Mouse (Mus musculus) spleen, adult 12 weeks (tissue): Measurements from ENCODE around the gene Bglap.
"Not testable (repeated sequence)": the region's sequence is repeated elsewhere in the genome, so short reads cannot be mapped to it uniquely, and the experiment has no call there.

Source experiments
- DNase-seq: peaks from one replicate; pipeline ENCODE4 v3.0.0; 2022; ENCODE audit warnings: low spot score

Gene Bglap

DNA sequence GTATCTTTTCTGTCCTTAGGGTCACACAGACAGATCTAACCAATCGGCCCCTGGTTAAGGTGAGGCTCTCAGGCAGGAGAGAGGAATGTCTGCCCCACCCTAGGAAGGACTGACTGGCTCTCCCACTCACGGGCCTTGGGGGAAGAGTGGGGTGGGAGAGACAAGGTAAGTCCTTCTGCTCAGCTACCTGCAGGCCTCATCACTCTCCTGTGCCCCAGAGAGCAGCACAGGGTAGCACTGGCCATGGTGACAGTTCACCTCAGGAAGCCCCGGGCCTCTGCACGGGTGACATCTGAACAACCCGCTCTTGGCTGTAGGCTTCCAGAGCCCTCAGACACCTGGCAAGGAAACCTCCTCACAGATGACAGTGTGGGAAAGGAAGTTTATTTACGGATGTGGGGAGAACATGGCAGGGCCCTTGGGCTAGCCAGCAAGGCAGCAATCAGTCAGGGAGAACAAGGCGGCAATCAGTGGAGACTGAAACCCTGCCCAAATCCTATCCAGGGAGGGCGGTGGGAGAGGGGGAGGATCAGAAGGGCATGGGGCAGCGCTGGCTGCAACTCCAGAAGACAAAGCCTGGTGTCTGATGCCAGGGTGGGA lies 9.6 kb upstream of the Bglap start:
- DNase-seq, result no peak

DNA sequence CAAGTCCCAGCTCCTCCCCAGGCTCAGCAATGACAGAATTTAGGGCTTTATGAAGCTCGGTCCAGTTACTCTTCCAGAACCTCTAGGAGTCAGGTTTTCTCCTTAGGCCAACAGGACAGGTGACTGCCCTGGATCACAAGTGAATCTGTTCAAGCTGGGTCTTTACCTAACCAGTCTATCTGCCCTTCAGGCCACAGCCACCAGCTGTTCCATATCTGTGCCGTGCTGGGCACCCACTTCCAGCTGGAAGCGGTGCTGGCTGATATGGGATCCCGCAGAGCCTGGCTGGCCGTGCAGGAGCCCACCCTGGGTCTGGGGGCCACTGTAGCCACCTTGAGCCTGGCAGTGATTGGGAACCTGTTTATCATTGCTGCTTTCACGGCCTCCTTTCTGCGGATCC lies 1.9 kb downstream of the Bglap start:
- DNase-seq, result not testable (repeated sequence)

DNA sequence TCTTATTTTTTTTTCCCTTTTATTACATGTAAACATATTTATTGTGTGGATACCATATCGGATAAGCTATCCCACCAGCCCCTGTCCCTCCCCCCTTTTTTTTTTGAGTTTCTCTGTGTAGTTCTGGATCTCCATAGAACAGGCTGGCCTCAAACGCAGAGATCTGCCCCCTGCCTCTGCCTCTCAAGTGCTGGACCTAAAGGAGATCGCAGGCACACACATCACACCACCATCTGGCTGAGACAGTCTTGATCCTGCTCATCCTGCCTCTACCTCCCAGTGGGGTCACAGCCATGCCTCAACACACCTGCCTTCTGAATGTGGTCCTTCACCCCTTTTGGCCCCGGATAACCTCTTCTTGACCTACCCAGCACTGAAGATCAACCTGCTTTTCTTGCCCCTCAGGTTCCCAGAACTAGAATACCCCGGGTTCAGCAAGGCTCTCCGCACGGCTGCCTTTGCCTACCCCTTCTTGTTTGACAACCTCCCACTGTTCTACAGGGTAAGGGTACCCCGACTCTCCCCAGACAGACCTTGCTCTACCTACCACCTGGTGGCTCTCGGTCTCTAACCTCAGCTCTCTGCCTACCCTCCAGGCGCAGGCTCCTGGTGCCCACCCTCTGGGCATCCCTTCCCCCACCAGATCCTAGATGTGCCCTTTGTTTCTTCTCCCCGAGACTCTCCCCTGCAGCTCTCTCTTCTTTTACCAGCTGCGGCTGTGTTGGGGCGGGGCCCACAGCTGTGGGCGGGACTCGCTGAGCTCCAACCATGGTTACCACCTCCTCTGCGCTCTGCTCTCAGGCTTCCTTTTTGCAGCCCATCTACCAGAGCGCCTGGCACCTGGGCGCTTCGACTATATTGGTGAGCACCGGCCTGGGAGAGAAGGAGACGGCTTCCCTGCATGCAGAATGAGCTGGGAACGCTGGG lies 2.6 kb downstream of the Bglap start:
- not testable (repeated sequence) for DNase-seq

DNA sequence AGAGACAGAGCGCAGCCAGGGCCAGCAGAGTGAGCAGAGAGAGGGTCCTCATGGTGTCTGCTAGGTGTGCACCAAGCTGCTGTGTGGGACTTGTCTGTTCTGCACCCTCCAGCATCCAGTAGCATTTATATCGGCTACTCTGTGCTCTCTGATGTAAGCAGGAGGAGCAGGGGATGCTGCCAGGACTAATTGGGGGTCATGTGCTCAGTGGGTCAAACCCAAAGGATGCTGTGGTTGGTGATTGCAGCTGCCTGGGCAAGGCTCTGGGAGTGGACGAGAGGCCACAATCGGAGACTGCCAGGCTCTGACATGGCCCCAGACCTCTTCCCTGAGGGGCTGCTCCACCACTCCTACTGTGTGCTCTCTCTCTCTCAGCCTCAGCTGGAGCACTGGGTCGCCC lies 5.7 kb downstream of the Bglap start, which contains the start of gene Bglap2:
Gene Bglap2 (minus strand): TSS at position 101 of the 400 bp plus-strand sequence.
- not testable (repeated sequence) for DNase-seq

DNA sequence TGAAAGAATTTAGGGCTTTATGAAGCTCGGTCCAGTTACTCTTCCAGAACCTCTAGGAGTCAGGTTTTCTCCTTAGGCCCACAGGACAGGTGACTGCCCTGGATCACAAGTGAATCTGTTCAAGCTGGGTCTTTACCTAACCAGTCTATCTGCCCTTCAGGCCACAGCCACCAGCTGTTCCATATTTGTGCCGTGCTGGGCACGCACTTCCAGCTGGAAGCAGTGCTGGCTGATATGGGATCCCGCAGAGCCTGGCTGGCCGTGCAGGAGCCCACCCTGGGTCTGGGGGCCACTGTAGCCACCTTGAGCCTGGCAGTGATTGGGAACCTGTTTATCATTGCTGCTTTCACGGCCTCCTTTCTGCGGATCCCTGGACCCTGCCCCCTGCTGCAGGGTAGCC lies 7.6 kb downstream of the Bglap start:
- not testable (repeated sequence) for DNase-seq

DNA sequence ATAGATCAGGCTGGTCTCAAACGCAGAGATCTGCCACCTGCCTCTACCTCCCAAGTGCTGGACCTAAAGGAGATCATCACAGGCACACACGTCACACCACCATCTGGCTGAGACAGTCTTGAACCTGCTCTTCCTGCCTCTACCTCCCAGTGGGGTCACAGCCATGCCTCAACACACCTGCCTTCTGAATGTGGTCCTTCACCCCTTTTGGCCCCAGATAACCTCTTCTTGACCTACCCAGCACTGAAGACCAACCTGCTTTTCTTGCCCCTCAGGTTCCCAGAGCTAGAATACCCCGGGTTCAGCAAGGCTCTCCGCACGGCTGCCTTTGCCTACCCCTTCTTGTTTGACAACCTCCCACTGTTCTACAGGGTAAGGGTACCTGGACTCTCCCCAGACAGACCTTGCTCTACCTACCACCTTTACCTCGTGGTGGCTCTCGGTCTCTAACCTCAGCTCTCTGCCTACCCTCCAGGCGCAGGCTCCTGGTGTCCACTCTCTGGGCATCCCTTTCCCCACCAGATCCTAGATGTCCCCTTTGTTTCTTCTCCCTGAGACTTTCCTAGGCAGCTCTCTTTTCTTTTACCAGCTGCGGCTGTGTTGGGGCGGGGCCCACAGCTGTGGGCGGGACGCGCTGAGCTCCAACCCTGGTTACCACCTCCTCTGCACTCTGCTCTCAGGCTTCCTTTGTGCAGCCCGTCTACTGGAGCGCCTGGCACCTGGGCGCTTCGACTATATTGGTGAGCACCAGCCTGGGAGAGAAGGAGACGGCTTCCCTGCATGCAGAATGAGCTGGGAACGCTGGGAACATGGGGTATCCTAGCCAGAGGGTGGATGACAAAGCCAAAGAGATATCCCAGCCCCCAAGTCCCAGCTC lies 8.3 kb downstream of the Bglap start:
- not testable (repeated sequence) for DNase-seq

DNA sequence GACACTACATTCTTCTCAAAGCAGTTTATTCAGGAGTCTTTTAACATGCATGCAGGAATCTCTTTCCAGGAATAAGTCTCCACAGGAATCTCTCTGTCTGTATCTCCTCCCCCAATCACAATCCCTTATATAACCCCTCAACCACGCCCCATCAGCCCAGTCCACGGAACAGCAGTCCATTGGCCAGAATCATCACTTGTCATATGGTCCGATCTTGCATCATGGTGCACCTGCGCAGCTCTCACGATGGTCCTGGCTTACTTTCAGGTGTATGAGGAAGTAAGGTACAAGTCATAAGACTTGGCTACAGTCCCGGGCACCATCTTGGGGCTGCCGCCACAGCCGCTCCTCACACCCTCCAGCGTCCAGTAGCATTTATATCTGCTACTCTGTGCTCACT lies 11.6 kb downstream of the Bglap start, which contains the start of gene Bglap3:
Gene Bglap3 (minus strand): TSS at position 101 of the 400 bp plus-strand sequence.
- not testable (repeated sequence) for DNase-seq

DNA sequence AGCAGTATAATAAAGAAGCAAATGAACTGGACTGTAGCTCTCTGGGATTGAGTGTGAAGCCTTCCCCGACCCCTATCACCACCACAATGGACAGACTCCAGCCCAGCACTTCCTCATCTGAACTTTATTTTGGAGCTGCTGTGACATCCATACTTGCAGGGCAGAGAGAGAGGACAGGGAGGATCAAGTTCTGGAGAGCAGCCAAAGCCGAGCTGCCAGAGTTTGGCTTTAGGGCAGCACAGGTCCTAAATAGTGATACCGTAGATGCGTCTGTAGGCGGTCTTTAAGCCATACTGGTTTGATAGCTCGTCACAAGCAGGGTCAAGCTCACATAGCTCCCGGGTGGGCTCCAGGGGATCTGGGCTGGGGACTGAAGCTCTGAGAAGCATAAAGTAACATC lies 15.8 kb downstream of the Bglap start:
- DNase-seq, result not testable (repeated sequence)

DNA sequence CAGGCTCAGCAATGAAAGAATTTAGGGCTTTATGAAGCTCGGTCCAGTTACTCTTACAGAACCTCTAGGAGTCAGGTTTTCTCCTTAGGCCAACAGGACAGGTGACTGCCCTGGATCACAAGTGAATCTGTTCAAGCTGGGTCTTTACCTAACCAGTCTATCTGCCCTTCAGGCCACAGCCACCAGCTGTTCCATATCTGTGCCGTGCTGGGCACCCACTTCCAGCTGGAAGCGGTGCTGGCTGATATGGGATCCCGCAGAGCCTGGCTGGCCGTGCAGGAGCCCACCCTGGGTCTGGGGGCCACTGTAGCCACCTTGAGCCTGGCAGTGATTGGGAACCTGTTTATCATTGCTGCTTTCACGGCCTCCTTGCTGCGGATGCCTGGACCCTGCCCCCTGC lies 16.7 kb downstream of the Bglap start:
- not testable (repeated sequence) for DNase-seq

DNA sequence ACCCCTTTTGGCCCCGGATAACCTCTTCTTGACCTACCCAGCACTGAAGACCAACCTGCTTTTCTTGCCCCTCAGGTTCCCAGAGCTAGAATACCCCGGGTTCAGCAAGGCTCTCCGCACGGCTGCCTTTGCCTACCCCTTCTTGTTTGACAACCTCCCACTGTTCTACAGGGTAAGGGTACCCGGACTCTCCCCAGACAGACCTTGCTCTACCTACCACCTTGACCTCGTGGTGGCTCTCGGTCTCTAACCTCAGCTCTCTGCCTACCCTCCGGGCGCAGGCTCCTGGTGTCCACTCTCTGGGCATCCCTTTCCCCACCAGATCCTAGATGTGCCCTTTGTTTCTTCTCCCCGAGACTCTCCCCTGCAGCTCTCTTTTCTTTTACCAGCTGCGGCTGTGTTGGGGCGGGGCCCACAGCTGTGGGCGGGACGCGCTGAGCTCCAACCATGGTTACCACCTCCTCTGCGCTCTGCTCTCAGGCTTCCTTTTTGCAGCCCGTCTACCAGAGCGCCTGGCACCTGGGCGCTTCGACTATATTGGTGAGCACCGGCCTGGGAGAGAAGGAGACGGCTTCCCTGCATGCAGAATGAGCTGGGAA lies 17.3 kb downstream of the Bglap start:
- peak; percentile 30 for DNase-seq

DNA sequence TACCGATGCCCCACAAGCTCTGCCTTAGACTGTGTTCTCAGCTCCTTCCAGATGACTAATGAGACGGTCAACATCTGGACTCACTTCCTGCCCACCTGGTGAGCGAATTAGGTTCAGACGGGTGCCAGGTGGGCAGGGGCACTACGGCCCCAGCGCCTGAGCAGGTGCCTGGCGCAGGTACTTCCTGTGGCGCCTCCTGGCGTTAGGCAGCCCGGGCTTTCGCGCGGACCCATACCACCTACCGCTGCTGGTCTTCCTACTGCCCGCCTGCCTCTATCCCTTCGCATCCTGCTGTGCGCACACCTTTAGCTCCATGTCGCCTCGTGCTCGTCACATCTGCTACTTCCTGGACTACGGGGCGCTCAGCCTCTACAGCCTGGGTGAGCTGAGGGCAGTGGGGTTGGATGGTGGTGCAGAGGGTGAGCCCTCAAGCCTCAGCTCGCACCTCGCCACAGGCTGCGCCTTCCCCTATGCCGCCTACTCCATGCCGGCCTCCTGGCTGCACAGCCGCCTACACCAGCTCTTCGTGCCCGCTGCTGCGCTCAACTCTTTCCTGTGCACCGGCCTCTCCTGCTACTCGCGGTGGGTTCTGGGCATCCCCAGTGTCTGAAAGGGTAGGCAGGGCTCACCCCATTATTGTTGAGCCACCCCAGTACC lies 18.4 kb downstream of the Bglap start:
- DNase-seq, result no peak

DNA sequence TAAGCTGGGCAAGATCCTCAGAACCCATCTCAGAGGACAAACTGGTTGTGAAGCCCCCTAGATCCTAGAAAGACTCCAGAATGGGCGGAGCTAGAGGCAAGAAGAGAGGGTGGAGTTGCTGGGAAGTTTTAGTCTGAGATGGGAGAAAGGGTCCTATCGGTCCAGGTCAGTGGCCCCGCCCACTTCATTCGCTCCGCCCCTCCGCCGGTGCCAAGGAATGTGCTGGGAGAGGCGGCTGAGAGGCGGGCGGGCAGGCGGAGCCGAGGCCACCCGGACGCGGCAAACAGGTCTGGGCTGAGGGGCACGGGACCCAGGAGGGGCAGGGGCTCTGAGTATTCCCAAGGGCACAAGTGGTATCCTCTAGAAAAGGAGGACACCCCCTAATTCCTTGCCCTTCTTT lies 19.9 kb downstream of the Bglap start, which contains the start of gene Paqr6:
Gene Paqr6 (plus strand): TSS at position 248 of the 400 bp plus-strand sequence.
- peak; percentile 41 for DNase-seq

DNA sequence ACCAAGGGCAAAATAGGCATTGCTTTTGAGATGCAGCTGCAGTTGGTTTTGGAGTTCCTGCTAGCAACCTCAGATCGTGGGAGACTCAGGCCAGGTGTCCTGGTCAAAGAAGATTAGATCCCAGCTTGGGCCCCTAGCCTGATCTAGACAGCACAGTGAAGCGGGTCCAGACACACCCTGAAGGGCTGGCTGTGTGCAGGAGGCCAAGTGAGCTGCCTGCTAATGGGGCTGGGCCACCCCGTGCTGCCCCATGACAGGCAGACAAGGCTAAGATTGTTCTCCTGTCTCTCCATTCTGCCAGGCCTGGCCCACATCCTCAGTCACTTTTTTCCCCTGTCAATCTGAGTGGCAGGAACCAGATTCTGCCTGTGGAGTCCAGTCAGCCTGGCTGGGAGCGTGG lies 20.6 kb downstream of the Bglap start:
- DNase-seq, result peak; percentile 26

DNA sequence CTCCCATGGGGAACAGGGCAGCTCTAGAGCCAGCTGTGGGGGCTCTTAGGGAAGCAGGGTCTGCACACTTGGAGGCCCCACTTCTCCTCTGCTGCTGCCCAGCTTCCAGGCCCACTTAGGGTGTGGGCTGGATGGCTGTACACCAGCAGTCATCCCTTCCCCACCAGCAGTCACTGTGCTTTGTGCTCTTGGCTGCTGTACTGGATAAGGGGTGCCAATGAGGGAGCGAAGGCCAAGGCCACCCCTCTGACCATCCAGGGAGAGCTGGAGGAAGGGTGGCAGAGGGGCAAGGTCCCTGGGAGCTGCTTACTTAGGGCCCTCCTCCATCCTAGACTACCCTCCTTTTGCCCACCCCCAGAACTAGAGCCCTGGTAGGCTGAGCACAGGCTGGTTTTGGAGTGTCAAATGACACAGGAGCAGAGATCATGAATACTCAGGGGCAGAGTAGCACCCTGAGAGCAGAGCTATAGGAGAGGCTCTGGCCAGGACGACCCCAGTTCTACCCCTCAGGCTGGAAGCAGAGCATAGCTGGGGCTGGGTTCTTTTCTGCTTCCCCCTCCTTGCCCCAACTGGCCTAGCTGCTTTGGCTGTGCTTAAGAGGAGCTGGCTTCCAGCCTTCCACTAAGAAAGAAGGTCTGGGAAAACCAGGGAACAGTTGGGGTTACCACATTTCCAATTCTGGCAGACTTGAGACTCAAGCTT lies 22.5 kb downstream of the Bglap start:
- no peak for DNase-seq

DNA sequence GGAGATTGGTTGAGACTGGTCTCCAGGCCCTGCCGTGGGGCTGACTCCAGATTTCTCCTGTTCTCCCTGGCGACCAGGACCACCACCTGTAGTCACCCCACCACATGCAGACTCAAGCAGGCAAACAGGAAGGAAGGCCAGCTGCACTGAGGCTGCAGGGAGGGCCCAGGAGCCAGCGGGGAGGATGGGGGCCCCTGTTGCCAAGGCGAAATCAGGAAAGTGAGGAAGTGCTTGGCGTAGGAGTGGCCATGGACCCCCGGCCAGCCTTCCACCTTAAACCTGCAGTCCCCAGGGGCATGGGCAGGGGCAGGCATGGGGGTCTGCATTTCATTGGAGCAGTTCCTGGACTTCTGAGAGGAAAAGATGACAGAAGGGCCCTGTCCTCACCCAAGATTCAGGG lies 23.2 kb downstream of the Bglap start:
- no peak for DNase-seq

DNA sequence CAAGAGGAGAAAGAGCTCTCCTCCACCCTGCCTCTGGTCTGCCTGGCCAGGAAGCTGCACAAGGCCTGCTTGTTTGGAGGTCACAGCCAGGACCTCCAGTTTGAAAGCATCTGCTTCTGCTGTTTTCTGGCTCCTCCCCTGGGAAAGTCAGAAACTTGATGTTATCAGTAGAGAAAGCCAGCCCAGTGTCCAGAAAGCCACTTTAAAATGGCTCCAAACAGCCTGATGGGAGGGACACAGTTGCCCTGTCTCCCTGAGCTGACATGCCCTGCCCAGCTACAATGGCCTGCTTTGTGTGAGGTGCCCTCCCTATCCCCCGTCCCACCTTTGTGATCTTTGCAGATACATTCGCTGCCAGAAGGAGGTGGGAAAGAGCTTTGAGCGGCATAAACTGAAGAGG lies 24.3 kb downstream of the Bglap start:
- DNase-seq, result no peak

DNA sequence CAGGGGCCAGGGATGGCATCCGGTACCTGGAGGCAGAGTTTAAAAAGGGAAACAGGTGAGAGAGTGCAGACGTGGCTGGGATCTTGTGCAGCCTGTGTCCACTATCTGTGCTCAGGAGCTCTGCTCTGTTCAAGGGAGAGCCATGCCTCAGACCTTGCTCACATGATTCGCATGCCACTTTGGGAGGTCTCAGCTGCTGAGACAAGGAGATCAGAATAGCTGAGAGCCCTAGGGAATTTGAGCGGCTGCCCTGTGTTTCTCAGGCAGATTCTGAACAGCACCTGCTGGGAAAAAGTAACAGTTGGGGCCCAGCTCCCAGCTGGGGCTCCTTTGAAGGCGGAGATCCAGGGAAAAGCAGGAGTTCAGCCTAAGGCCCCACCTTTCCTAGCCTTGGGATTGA lies 24.7 kb downstream of the Bglap start:
- no peak for DNase-seq

DNA sequence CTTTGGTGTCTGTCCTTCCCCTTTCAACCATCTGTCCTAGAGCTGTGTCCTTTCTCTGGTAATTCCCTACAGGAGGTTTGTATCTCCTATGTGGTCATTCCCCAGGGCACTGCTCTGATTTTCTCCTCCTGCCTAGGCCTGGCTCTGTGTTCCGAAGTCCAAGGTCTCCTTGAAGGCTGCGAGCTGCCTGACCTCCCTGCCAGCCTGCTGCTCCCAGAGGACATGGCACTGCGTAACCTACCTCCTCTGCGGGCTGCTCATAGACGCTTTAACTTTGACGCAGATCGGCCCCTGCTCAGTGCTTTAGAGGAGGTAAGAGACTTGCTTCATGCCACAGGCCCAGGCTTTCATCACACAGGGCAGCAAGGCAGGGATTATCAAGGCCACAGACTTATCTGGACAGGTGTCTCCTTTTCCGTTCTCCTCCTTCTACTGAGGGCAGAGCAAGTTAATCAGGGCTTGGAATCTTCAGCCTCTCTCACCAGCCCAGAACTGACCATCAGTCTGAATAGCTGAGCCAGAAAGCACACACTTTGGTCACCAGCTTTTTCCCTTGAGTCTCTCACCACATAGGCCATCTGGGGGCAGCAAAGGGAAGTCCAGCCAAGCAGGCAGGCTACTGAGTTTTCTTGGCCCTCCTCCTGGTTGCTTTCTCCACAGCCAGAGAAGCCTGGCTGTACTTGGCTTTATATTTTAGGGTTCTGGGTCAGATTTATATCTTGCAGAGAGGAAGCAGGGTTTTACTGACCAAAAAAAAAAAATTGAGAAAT lies 29.7 kb downstream of the Bglap start:
- DNase-seq, result no peak

DNA sequence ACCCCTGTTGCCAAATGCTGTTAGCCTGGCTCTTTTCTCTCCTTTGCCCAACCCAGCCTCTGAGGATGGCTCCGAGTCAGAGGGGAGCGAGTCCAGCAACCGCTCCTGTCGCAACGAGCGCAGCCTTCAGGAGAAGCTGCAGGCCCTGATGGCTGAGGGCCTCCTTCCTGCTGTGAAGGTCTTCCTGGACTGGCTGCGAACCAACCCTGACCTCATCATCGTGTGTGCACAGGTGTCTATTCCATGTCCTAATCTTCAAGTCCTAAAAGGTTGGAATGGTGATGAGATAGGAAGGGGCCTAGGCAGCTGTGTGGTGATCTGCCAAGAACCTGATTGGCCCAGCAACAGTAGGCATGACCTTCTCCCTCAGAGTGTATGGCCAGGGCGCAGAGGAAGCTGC lies 31.4 kb downstream of the Bglap start:
- DNase-seq, result no peak

DNA sequence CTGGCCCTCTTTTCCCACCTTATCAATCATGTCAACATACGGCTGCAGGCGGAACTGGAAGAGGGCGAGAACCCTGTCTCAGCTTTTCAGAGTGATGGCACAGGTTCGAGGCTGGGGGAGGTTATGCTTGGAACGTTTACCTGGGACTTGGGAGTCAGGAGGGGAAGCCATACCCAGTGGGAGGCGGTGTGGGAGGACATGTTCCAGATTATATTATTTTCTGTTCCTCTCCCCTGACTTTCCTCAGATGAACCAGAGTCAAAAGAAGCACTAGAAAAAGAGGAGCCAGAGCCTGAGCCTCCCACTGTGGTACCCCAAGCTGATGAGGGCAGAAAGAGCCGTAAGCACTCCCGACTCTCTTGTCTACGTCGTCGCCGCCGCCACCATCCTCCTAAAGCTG lies 33.5 kb downstream of the Bglap start:
- DNase-seq, result no peak
